Mouse (Mus musculus): ENCODE data around the gene Ccdc155.

The Ccdc155 gene

DNA sequence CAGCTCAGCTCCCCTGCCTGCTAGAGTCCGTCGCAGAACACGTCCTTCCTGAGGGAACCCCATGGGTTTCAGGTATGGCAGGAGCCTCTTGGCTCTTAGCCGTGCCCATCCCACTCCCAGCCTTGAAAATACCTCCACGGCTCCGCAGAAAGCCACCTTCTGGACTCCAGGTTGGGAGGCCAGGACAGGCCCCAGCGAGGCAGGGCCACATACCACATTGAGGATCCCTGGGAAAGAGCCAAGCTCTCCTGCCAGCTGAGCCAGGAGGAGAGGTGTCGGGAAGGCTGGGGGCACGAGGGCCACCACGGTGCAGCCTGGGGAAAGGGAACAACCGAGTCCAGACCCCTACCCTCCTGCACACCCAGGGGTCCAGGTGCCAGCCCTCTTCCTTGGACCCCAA, 57.4 kb downstream of the Ccdc155 start:
- DNase-seq (ENCODE audit: low spot score in 2 of 2) = no peak

DNA sequence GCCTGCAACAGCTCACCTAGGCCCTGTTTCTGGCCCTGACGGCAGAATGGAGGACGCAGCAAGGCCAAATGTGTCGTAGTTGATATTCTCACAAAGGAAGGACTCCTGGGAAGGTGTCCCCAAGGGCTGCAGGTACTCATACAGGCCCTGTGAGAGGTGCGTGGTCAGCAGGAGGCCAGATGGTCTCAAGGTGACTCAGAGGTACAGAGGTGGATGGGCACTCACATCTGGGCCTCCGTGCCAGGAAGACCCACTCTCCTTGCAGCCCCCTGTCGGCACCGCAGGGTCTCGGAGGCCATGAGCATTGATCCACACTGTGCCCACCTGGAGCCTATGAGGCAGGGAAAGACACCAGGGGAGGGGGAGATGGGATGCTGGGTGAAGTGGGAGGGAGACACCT, 59.2 kb downstream of the Ccdc155 start:
- DNase-seq (ENCODE audit: low spot score in 2 of 2) = no peak

- no peak for DNase-seq (ENCODE audit: low spot score in 2 of 2)
Measured at GRCm38 (mm10) chr7:45144368-45145174, 60.1 kb downstream of the Ccdc155 start.

DNA sequence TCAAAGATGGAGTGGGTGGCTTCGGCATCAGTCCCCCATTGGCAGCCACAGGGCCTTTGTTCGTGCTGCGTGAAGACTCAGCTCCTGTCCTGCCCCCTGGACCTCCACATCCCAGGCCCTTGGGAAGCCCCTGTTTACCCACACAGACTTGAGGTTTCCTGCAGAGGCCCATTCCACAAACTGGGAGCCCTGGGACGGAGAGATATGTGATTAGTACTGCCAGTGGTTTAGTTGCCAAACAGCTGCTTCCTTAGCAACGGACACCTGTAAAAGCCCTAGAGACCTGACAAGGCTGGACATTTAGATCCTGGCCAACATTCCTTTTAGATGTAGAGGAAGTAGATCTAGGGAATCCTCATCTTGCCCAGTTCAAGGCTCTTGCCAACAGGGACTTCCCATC, 62.8 kb downstream of the Ccdc155 start:
- DNase-seq (ENCODE audit: low spot score in 2 of 2) = no peak

DNA sequence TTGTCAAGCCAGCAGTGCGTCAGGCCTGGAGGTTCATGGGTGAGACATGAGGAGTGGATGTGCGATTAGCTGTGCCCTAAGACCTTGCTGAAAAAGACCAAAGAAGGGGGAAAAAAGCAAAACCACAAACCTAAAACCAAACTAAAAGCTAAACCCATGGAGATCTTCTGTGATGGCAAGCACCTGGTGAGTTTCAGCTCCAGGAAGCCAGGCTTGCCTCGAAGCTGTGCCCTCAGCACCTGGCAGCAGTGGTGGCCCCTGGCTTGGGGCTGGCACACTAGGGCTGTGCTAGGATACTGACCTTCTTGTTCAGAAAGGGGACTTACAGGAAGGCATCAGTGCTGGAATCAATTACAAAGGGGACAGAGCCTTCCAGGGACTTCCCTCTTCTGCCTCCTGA, 63.4 kb downstream of the Ccdc155 start:
- DNase-seq (ENCODE audit: low spot score in 2 of 2) = no peak

DNA sequence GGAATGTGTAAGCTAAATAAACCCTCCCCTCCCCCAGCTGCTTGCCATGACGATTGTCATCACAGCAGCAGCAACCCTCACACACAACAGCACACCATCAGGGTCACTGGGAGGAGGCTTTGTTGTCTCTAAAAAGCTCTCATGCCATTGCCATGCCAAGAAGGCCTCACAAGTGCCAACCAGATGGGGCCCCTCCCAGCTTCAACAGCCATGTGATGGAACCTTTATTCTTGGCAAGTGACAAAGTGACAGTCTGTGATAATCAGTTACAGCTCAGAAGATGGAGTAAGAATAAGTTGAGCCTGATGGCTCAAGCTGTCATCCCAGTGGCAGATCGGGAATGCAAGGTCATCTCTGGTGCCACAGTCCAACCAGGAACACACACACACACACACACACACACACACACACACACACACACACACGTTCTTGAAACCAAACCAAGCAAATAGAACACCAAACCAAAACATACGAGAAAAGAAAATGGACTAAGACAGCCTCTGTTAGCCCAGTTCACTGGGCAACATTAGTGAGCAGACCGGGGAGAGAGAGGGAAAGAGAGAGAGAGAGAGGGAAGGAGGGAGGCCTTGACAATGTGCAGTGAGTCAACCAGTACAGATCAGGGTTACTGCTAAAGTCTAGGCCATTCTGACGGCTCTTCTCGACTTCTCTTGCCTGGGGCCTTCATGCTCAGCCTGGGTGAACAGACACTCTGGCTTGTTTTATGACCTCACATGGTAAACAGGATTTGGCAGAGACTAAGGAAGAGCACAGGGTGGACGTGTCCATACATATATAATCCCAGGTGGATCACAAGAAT, 64.6 kb downstream of the Ccdc155 start:
- DNase-seq (ENCODE audit: low spot score in 2 of 2) = no peak

DNA sequence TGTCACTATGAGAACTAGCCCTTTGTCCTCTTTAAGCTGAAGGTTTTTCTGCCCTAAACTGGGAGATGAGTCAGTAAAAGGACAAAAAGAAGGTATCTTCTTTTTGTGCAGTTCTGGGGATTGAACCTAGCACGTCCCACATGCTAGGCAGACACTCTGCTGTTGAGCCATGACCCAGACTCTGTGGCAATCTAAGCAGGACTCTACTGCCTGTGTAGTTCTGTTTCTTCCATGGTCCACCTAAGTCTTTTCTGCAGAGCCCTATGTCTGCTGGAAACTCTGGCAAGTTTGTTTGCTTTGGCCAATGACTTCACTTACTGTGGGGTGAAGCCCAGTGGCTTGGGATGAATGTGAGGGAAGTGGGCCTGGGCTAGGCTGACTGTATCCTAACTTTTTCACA, 66.3 kb downstream of the Ccdc155 start:
- DNase-seq (ENCODE audit: low spot score in 2 of 2) = no peak

DNA sequence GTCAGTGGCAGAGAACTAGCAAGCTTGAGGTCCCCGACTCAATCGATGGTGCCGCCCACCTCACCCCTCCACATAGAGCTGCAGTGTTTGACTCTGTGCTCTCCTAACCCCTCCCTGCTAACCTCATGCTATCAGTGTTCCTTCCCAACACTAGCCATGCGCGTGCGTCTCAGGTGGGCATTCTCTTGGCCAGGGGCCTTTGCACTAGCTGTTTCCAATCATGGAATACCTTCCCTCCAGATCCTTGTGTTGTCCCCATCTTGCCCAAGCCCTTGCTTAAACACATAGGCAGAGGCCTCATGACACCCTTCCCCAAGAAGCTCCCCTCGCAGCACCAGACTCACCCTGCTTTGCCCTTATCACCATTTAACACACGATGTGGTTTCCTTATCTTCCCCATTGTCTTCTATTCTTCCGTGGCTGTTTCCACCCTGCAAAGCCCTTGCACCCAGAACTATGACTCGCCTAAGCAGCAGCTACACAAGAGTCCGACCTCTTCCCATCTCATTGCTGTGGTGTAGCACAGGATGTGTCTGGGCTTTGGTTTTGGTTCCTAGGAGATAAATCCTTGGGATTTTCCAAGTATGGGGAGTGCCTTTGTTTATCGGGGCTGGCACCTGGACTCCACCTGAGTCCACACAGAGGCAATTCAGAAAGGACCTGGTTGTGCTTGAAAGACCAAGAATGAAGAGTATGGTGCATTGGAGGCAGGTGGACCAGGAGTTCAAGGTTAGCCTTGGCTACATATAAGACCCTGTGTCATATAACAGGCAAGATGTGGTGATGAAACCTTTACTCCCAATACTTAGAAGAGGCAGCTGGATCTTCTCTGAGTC, 67.3 kb downstream of the Ccdc155 start:
- DNase-seq (ENCODE audit: low spot score in 2 of 2) = no peak

- DNase-seq (ENCODE audit: low spot score in 2 of 2) = peak; percentile 88 to 90
Measured at GRCm38 (mm10) chr7:45135993-45136567, 68.6 kb downstream of the Ccdc155 start, which contains the start of the genes Gm45713 and Flt3l. Gm45713 (minus strand) TSS chr7:45136231. Flt3l (minus strand) TSS chr7:45136432.

DNA sequence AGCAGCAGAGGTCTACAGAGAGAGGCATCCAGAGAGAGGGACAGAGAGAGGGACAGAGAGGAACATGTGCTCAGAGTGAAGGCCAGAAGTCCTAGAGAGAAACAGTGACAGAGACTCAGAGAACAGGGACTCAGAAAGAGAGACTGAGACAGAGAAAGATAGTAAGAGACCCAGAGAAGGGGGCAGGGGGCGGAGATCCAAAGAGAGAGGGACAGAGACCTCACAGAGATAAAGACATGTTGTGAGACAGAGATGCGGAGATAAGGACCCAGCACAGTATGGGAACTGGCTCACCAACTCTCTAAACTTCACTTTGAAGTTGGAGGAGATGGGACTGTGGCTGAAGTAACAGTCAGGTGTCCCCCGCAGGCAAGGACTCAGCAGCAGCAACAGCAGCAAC, 69.3 kb downstream of the Ccdc155 start:
- DNase-seq (ENCODE audit: low spot score in 2 of 2) = no peak

- no peak for DNase-seq (ENCODE audit: low spot score in 2 of 2)
Measured at GRCm38 (mm10) chr7:45134544-45135026, 70.1 kb downstream of the Ccdc155 start.

All from right cerebral cortex, postnatal 10 days (tissue).